Mouse (Mus musculus) layer of hippocampus, adult 18-20 months (tissue): ENCODE results near the gene Col4a2. TPM values are rescaled to one million over a fixed set of nuclear protein-coding genes. Genes with fewer than 3 reads are reported as not detected.

ENCODE experiments used
- DNase-seq, 2 experiments: peaks; one replicate each; pipeline ENCODE4 v3.0.0; 2022; ENCODE audit warnings: low spot score in 2 of 2
- total RNA-seq, 2 experiments: library from RNA; stranded (reverse); gene quantifications; 2 replicates each; pipeline ENCODE4 v1.2.3; 2021

Col4a2 gene
- total RNA-seq, 2 experiments from 2014 or later = 39.6 to 42.9 TPM

DNA sequence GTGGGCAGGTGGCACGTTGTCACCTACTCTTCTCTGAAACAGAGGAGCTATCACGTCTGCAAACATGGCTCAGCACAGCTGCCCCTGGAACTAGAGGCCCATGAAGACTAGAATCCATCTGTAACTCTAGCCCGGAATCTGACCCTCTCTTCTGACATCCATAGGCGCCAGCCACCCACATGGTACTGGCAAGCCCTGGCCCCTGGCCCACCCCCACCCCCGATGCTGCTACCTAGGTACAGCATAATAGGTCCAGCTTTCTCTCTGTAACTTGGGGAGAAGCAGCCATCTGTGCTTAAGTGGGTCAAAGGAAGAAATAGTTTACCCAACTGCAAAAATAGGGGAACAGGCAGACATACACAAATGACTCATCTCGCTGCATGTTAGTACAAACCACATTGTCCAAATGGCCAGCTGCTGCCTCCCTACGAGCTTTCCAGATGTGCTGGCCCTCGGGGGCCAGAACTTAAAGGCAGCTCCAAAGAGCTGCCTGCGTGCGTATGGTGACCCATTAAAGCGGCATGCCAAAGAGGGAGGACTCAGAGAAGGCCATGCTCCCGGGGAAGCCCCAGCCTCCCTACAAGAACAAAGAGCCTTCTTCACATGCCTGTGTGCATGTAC, 99.0 kb downstream of the Col4a2 start:
- no peak for DNase-seq

DNA sequence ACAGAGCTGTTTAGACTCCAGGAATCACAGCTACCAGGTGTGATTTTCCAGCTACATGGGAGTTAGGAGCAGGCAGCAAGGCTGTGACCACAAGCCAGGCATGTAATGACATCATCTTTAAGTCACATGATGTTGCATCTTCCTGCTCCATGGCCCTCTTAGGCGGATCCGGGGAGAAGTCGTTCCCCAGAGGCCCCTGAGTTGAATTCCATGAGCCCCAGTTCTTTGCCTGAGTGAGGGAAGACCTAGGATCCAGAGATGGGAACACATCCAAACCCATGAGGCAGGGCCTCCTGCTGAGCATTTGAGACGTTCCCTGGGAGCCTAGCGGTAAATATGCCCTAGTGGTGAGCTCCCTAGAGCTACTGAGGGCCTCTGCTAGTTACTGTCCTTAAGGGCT, 99.8 kb downstream of the Col4a2 start:
- DNase-seq = no peak

GRCm38 (mm10) chr8:11414304-11414703, 101.7 kb downstream of the Col4a2 start:
- DNase-seq = peak; percentile 64 to 75

DNA sequence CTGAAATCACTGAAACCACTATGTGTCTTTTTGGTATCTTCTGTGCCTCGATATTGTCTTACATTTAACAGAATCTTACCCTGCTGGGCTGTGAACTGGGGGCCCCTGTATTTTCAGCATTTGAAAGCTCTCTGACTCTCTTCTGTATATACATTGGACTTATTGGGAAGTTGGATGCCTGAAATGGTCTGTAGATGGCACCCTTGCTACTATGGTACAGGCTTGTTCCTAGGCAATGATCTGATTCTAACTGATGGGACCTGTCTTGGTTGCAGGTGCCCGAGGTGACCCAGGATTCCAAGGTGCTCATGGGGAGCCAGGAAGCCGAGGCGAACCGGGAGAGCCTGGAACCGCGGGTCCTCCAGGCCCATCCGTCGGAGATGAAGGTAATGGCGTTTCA, 102.5 kb downstream of the Col4a2 start:
- DNase-seq = no peak

- peak; percentile 63 to 79 for DNase-seq
Observed at GRCm38 (mm10) chr8:11417762-11418161, 105.2 kb downstream of the Col4a2 start.

DNA sequence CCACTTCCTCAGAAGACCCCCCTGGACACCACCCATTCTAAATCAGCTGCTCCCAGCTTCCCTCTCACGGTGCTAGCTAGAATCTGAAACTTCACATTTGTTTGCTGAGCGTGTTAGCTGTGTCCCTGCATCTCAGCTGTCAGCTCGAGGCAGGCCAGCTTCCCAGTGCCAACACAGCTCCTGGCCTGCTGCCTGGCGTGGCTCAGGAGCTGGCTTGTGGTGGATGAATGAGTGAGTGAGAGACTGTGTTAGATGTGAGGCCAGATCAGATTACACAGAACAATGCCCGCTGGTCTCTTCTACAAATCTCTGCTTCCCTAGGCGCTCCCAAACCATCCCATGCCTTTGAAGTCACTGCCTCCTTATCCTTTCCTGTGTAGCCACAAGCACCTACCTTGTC, 106.6 kb downstream of the Col4a2 start:
- peak; percentile 70 to 86 for DNase-seq

GRCm38 (mm10) chr8:11419645-11420044, 107.0 kb downstream of the Col4a2 start:
- DNase-seq = peak in 1 of 2 experiments; percentile 55

DNA sequence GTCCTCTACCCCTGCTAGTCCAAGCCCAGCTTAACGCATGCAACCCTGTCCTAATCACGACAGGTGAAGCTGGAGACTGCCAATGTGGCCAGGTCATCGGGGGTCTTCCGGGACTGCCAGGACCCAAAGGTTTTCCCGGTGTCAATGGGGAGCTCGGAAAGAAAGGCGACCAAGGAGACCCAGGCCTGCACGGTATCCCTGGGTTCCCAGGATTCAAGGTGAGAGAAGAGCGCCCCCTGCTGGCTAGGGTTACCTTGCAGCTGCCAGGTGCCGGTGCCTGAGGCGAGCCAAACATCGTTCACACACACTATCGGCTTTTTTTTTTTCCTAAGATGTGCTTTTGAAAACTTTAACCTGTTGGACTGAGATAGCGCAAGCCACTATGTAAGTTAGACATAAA, 108.5 kb downstream of the Col4a2 start:
- peak in 1 of 2 experiments; percentile 47 for DNase-seq

GRCm38 (mm10) chr8:11421968-11422367, 109.4 kb downstream of the Col4a2 start:
- peak in 1 of 2 experiments; percentile 67 for DNase-seq

- DNase-seq = no peak
Observed at GRCm38 (mm10) chr8:11423091-11423490, 110.5 kb downstream of the Col4a2 start.

DNA sequence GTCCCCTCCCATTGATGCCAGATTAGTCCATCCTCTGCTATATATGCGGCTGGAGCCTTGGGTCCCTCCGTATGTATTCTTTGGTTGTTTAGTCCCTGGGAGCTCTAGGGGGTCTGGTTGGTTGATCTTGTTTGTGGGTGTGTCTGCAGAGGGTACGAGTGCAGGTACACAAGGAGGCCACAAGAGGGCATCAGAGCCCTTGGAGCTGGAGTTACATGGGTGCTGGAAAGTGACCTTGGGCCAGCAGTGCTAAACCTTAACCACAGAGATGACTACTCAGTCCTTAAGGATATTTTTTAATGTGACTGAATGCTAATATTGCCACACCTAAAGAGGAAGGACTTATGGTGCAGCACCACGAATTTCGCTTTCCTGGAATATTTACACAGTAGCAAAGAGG, 118.1 kb downstream of the Col4a2 start:
- no peak for DNase-seq

DNA sequence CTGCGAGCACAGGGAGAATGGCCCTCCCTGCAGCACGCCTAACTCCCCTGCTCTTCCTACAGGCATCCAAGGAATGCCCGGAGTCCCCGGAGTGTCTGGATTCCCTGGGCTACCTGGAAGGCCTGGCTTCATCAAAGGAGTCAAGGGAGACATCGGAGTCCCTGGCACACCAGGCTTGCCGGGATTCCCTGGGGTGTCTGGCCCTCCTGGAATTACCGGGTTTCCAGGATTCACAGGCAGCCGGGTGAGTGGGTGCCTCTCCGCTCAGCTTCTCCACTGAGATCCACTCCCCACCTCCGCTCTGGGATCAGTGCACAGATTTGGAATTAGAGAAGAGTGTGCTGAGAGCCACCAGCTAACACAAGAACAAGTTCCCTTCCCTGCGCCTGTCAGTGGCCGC, 125.3 kb downstream of the Col4a2 start:
- DNase-seq = peak; percentile 45 to 58

- DNase-seq = no peak
Observed at GRCm38 (mm10) chr8:11441291-11441690, 128.7 kb downstream of the Col4a2 start.

DNA sequence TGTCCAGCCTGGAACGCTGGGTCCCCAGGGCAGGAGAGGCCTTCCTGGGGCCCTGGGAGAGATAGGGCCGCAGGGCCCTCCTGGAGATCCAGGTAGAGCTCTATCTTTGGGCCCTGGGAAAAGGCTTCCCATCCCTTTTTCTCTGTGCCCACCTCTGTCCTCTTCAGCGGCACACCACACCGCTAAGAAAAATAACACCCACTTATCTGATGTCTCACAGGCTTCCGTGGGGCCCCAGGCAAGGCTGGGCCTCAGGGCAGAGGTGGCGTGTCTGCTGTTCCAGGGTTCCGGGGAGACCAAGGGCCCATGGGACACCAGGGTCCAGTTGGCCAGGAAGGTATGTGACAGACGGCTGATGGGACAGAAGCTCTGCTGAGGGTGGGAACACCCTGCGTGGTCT, 131.0 kb downstream of the Col4a2 start:
- DNase-seq = no peak

DNA sequence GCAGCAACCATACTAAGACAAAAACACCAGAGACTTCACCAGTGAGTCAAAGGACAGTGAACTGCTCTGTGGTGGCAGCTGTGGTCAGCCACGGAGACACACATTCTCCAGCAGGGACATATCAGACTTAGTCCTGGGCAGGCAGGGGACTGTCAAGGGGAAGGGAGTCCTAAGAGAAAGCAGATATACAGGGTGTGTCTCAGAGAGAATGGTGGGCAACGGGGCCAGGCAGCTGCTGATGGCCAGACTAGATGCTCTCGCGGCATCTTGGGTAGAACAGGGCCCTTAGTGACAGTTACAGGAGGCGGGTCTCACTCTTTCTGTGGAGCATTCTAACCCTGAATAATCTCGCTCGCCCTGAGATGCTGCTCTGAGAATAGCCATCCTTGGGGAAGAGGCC, 131.6 kb downstream of the Col4a2 start:
- no peak for DNase-seq

DNA sequence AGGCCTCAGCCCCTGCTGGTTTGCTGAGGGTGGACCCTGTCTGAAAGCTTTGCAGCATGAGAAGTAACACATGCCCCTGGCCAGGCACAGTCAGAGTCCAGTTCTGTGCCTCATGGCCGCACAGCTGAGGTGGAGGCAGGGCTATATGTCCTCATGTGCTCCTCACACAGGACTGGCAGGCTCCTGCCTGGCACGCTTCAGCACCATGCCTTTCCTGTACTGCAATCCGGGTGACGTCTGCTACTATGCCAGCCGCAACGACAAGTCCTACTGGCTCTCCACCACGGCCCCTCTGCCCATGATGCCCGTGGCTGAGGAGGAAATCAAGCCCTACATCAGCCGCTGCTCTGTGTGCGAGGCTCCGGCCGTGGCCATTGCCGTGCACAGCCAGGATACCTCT, 133.2 kb downstream of the Col4a2 start:
- no peak for DNase-seq

- no peak for DNase-seq
Observed at GRCm38 (mm10) chr8:11447910-11448570, 135.4 kb downstream of the Col4a2 start.

DNA sequence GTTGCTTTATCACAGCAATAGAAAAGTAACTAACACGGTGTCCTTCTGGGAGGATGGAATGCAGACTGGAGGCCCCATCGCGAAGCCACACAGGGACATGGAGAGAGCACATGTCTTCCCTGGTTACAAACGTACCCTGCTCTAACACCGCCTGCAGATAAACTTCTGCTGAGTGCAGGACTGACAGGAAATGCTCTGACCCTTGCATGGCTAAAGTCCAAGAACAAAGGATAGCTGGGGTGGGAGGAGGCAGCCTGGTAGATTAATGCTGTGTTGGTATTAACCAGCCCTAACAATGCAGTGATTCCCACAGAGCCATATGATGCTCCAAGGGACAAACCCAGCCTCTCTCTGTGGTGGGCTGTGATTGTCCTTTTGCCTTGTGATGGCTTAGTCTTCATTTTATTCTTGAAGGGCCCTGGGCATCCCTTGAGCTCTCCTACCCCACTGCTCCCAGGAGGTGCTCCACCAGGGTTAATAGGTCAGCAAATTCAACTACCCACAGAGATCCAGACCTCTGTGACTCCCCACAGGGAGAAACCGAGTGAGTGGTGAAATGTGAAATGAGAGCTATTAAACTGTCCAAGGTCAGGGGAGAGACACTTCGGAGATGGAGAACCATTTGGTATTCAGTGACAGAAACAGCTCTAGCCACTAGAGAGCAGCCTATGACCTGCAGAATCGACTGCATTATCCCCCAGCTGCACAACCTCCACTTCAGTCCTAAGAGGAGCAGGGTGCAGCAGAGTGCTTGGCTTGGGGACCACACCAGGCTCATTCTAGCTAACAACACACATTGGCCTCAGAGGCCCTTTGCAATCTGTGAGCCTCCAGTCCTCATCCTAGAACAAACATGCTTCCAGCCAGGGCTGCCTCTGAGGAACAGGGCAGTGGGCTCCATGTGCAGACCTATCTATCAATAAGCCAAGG, 137.8 kb downstream of the Col4a2 start:
- DNase-seq = peak in 1 of 2 experiments; percentile 41

DNA sequence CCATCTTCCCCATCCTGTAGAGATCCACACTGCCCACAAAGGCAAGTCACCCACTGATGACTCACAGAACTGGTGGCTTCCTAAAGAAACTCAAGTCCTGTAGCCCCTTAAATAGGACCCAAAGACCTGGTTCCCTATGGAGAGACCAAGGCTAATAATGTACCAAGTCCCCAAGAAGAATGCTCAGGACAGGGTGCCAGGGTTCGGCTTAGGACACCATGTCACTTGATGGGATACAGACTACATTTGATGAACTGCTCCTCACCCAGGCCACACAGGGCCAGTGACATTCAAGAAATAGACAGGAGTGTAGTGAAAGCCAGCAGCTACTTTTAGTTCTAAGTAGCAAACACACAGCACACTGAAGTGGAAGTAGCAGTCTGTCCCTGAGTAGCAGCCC, 139.5 kb downstream of the Col4a2 start:
- DNase-seq = no peak

GRCm38 (mm10) chr8:11452559-11452958, 140.0 kb downstream of the Col4a2 start:
- no peak for DNase-seq

- peak in 1 of 2 experiments; percentile 18 for DNase-seq
Observed at GRCm38 (mm10) chr8:11452974-11453373, 140.4 kb downstream of the Col4a2 start.

GRCm38 (mm10) chr8:11454228-11454627, 141.6 kb downstream of the Col4a2 start:
- DNase-seq = no peak
